Mouse (Mus musculus) embryonic fibroblast, embryonic 13.5 days (primary cell): ENCODE data around the gene Cdc34b. TPM values are rescaled to one million over a fixed set of nuclear protein-coding genes. Genes with fewer than 3 reads are reported as not detected.
"Not testable (repeated sequence)": the region's sequence is repeated elsewhere in the genome, so short reads cannot be mapped to it uniquely, and the experiment has no call there.

Experiments
- H3K27ac ChIP-seq: 2 replicates; pipeline ENCODE4 v1.5.1; 2012; ENCODE audit warnings: low read length, control low read depth, inconsistent platforms; ENCODE audit not compliant: insufficient read depth
- H3K4me1 ChIP-seq: 2 replicates; pipeline ENCODE4 v1.6.1; 2011; ENCODE audit warnings: low read length; ENCODE audit not compliant: control insufficient read depth, insufficient read depth
- H3K4me3 ChIP-seq: 2 replicates; pipeline ENCODE4 v1.5.1; 2011; ENCODE audit warnings: mild to moderate bottlenecking, control low read depth, low read length; ENCODE audit not compliant: insufficient read depth
- CTCF ChIP-seq: IDR thresholded peaks from 2 replicates; pipeline ENCODE4 v1.5.1; 2011; ENCODE audit warnings: mild to moderate bottlenecking, control low read depth, low read length, moderate library complexity, borderline replicate concordance; ENCODE audit not compliant: insufficient read depth
- POLR2A ChIP-seq: IDR thresholded peaks from 2 replicates; pipeline ENCODE4 v1.6.1; 2011; ENCODE audit warnings: low read depth, mild to moderate bottlenecking, control low read depth, low read length, moderate library complexity
- polyA plus RNA-seq: library from polyadenylated mRNA; stranded (reverse); fragments of >200 nt; gene quantifications from 2 replicates; pipeline ENCODE4 v1.2.4, GENCODE M21; 2011; ENCODE audit warnings: low read depth; ENCODE audit not compliant: missing spikeins, insufficient read length

Gene Cdc34b
- polyA plus RNA-seq, result not detected in 2 replicates

- TF ChIP-seq CTCF (no peak), POLR2A (no peak)
- Histone ChIP-seq H3K4me1 (no peaks in the 10 kb centered on the region), H3K27ac (no peak within 1 kb of the TSS)
These were observed at the start of gene Cdc34b for GRCm38 (mm10) chr11:94741732-94742272. TSS of gene Cdc34b (plus strand) at chr11:94741782.

GRCm38 (mm10) chr11:94692502-94692901, 49.1 kb upstream of the Cdc34b start:
- H3K4me3 ChIP-seq, H3K4me1 ChIP-seq, H3K27ac ChIP-seq: not testable (repeated sequence)

More at GRCm38 (mm10) chr11:94741732-94742272, at the start of gene Cdc34b:
- H3K4me3 ChIP-seq, result no peak within 1 kb of the TSS

- Histone ChIP-seq H3K4me3 (no peak overlapping the region), H3K4me1 (no peaks in the 10 kb centered on the region), H3K27ac (no peak overlapping the region)
- TF ChIP-seq CTCF (no peak), POLR2A (no peak)
These were observed 46.1 kb upstream of the Cdc34b start for GRCm38 (mm10) chr11:94695508-94695907.

GRCm38 (mm10) chr11:94697140-94697539, 44.4 kb upstream of the Cdc34b start:
- Histone ChIP-seq H3K27ac (no peak overlapping the region), H3K4me1 (no peaks in the 10 kb centered on the region), H3K4me3 (no peak overlapping the region)
- TF ChIP-seq POLR2A, result no peak
- no peak for TF ChIP-seq CTCF

- H3K4me1 ChIP-seq, result no peaks in the 10 kb centered on the region
These were observed 43.7 kb upstream of the Cdc34b start for GRCm38 (mm10) chr11:94697703-94698464.

GRCm38 (mm10) chr11:94699399-94699798, 42.2 kb upstream of the Cdc34b start:
- TF ChIP-seq POLR2A, result no peak
- TF ChIP-seq CTCF, result no peak
- Histone ChIP-seq H3K4me3 (no peak overlapping the region), H3K4me1 (no peaks in the 10 kb centered on the region), H3K27ac (no peak overlapping the region)

More at GRCm38 (mm10) chr11:94697703-94698464, 43.7 kb upstream of the Cdc34b start:
- no peak for TF ChIP-seq CTCF
- no peak for TF ChIP-seq POLR2A
- Histone ChIP-seq H3K4me3 (no peak overlapping the region), H3K27ac (no peak overlapping the region)

- Histone ChIP-seq H3K4me3 (no peak overlapping the region), H3K27ac (no peak overlapping the region), H3K4me1 (no peaks in the 10 kb centered on the region)
- TF ChIP-seq POLR2A (no peak), CTCF (no peak)
These were observed 40.0 kb upstream of the Cdc34b start for GRCm38 (mm10) chr11:94701401-94702215.

GRCm38 (mm10) chr11:94702216-94702610, 39.4 kb upstream of the Cdc34b start:
- Histone ChIP-seq H3K4me3 (no peak overlapping the region), H3K27ac (no peak overlapping the region), H3K4me1 (no peaks in the 10 kb centered on the region)
- TF ChIP-seq POLR2A (no peak), CTCF (no peak)

- TF ChIP-seq CTCF (no peak), POLR2A (no peak)
- no peak overlapping the region for H3K27ac ChIP-seq
- no peak overlapping the region for H3K4me3 ChIP-seq
- H3K4me1 ChIP-seq, result no peaks in the 10 kb centered on the region
These were observed 37.6 kb upstream of the Cdc34b start for GRCm38 (mm10) chr11:94704020-94704419.

GRCm38 (mm10) chr11:94704472-94704871, 37.1 kb upstream of the Cdc34b start, which contains the start of gene Gm11541:
TSS of gene Gm11541 (minus strand) at chr11:94704499.
- no peaks in the 10 kb centered on the region for H3K4me1 ChIP-seq
- H3K4me3 ChIP-seq, result no peak within 1 kb of the TSS
- no peak for TF ChIP-seq CTCF
- H3K27ac ChIP-seq, result no peak within 1 kb of the TSS
